ENCODE assay signal across 29 mouse cellular contexts in genomic region chr5:4039351-4039750, GRCm38 (mm10).
"Had no signal": no experiment of that assay in that cellular context is flagged by ENCODE, and none has a peak within 500 bp of the region (broad histone marks: within the 10 kb centered on the region; RNA-seq: fewer than 3 reads in every experiment).

No protein-coding gene starts in this region.

- H3K27me3 ChIP-seq: heart, embryonic 13.5 days; heart, embryonic 15.5 days; hindbrain, embryonic 12.5 days; intestine, embryonic 15.5 days; limb, embryonic 12.5 days; liver, embryonic 13.5 days; liver, embryonic 15.5 days had no signal

- ATAC-seq: hindbrain, embryonic 16.5 days; inflammation-experienced regulatory T-cells, adult 6 months; intestine, embryonic 15.5 days; liver, postnatal 0 days had no signal

- H3K4me3 ChIP-seq: heart, adult 2 months; heart, embryonic 13.5 days; heart, embryonic 15.5 days; hindbrain, embryonic 10.5 days; hindbrain, embryonic 12.5 days; intestine, embryonic 15.5 days; layer of hippocampus, adult 2 months; left cerebral cortex, adult 2 months; limb, embryonic 10.5 days; limb, embryonic 12.5 days; liver, embryonic 13.5 days; liver, embryonic 15.5 days had no signal

- H3K4me2 ChIP-seq: heart, embryonic 11.5 days; heart, embryonic 13.5 days; heart, embryonic 15.5 days; hindbrain, embryonic 12.5 days; hindbrain, embryonic 14.5 days; intestine, embryonic 15.5 days; limb, embryonic 12.5 days; liver, embryonic 11.5 days; liver, embryonic 13.5 days; liver, embryonic 15.5 days had no signal

- H3K9me3 ChIP-seq: heart, embryonic 13.5 days; heart, embryonic 15.5 days; hindbrain, embryonic 10.5 days; hindbrain, embryonic 12.5 days; intestine, embryonic 15.5 days; limb, embryonic 10.5 days; limb, embryonic 12.5 days; liver, embryonic 13.5 days; liver, embryonic 15.5 days had no signal

- H3K27ac ChIP-seq: heart, adult 2 months; heart, embryonic 13.5 days; heart, embryonic 15.5 days; hindbrain, embryonic 10.5 days; hindbrain, embryonic 12.5 days; hindbrain, embryonic 14.5 days; intestine, embryonic 15.5 days; layer of hippocampus, adult 2 months; left cerebral cortex, adult 2 months; limb, embryonic 10.5 days; limb, embryonic 12.5 days; liver, embryonic 13.5 days; liver, embryonic 15.5 days had no signal

- DNase-seq: gastrocnemius, postnatal 10 days; gastrocnemius, postnatal 25 days; heart, adult 2 months; heart, postnatal 14 days; heart, postnatal 36 days; kidney, adult 11 months; kidney, adult 2 months; kidney, adult 9 months; kidney, postnatal 10 days; kidney, postnatal 25 days; kidney, postnatal 4 days; liver; liver, embryonic 13.5 days; liver, postnatal 0 days had no signal

- H3K4me1 ChIP-seq: heart, embryonic 13.5 days; heart, embryonic 15.5 days; hindbrain, embryonic 10.5 days; hindbrain, embryonic 12.5 days; intestine, embryonic 15.5 days; limb, embryonic 10.5 days; limb, embryonic 12.5 days; liver, embryonic 13.5 days; liver, embryonic 15.5 days had no signal

- H3K9ac ChIP-seq: heart, embryonic 13.5 days; heart, embryonic 15.5 days; hindbrain, embryonic 12.5 days; hindbrain, embryonic 14.5 days; intestine, embryonic 15.5 days; limb, embryonic 12.5 days; liver, embryonic 13.5 days; liver, embryonic 15.5 days; liver, postnatal 0 days had no signal
